Mouse (Mus musculus): ENCODE data around the gene Lrrc75a. TPM values are rescaled to one million over a fixed set of nuclear protein-coding genes. Genes with fewer than 3 reads are reported as not detected.

Gene Lrrc75a
- polyA plus RNA-seq, 1 experiment from 2014 or later, result 20.6 TPM

GRCm38 (mm10) chr11:62565747-62566146 lies 82.6 kb downstream of the Lrrc75a start:
- 71% methylated on average over 7 of the region's 7 CpGs for WGBS

GRCm38 (mm10) chr11:62563590-62563989 lies 84.7 kb downstream of the Lrrc75a start:
- WGBS, result 83% methylated on average over 2 of the region's 2 CpGs
- Histone ChIP-seq H3K4me3 (ENCODE audit: low read depth, low read length) (no peak overlapping the region), H3K27me3 (ENCODE audit: control insufficient read depth, insufficient read depth, low read length) (no peaks in the 10 kb centered on the region), H3K9ac (ENCODE audit: low read length) (no peak overlapping the region), H3K9me3 (ENCODE audit: control insufficient read depth, low read length) (no peaks in the 10 kb centered on the region), H3K36me3 (ENCODE audit: control insufficient read depth, insufficient read depth, low read length) (no peaks in the 10 kb centered on the region), H3K27ac (replicated peaks; ENCODE audit: low read depth, low read length) (no peak overlapping the region), H3K4me1 (ENCODE audit: control insufficient read depth, insufficient read depth, low read length) (no peaks in the 10 kb centered on the region), H3K4me2 (ENCODE audit: low read depth, severe bottlenecking) (no peak overlapping the region)
- ATAC-seq (ENCODE audit: insufficient number of reproducible peaks, low FRiP score, low TSS enrichment, low read depth), result no peak
- no peak for DNase-seq (ENCODE audit: low spot score)

More at GRCm38 (mm10) chr11:62565747-62566146, 82.6 kb downstream of the Lrrc75a start:
- DNase-seq (ENCODE audit: low spot score) (no peak), ATAC-seq (ENCODE audit: insufficient number of reproducible peaks, low FRiP score, low TSS enrichment, low read depth) (no peak)
- H3K9ac ChIP-seq (ENCODE audit: low read length), result no peak overlapping the region
- no peaks in the 10 kb centered on the region for H3K27me3 ChIP-seq (ENCODE audit: control insufficient read depth, insufficient read depth, low read length)
- no peak overlapping the region for H3K4me2 ChIP-seq (ENCODE audit: low read depth, severe bottlenecking)
- no peak overlapping the region for H3K27ac ChIP-seq (replicated peaks; ENCODE audit: low read depth, low read length)
- no peak overlapping the region for H3K4me3 ChIP-seq (ENCODE audit: low read depth, low read length)
- no peaks in the 10 kb centered on the region for H3K4me1 ChIP-seq (ENCODE audit: control insufficient read depth, insufficient read depth, low read length)
- H3K9me3 ChIP-seq (ENCODE audit: control insufficient read depth, low read length), result no peaks in the 10 kb centered on the region
- H3K36me3 ChIP-seq (ENCODE audit: control insufficient read depth, insufficient read depth, low read length), result no peaks in the 10 kb centered on the region

- Histone ChIP-seq H3K4me3 (ENCODE audit: low read depth, low read length) (peak overlapping the region; percentile 14; the same call in 1 of the 2 replicates), H3K9ac (ENCODE audit: low read length) (peak overlapping the region; percentile 27; the same call in 1 of the 2 replicates), H3K27me3 (ENCODE audit: control insufficient read depth, insufficient read depth, low read length) (no peaks in the 10 kb centered on the region), H3K4me1 (ENCODE audit: control insufficient read depth, insufficient read depth, low read length) (no peaks in the 10 kb centered on the region), H3K9me3 (ENCODE audit: control insufficient read depth, low read length) (no peaks in the 10 kb centered on the region), H3K4me2 (ENCODE audit: low read depth, severe bottlenecking) (peak overlapping the region; percentile 45), H3K36me3 (ENCODE audit: control insufficient read depth, insufficient read depth, low read length) (no peaks in the 10 kb centered on the region), H3K27ac (replicated peaks; ENCODE audit: low read depth, low read length) (no peak overlapping the region)
- ATAC-seq (ENCODE audit: insufficient number of reproducible peaks, low FRiP score, low TSS enrichment, low read depth), result no peak
- 34% methylated on average over 43 of the region's 43 CpGs for WGBS
- DNase-seq (ENCODE audit: low spot score), result peak; percentile 45
Observed at GRCm38 (mm10) chr11:62560463-62561016, 87.8 kb downstream of the Lrrc75a start.

- Histone ChIP-seq H3K36me3 (ENCODE audit: control insufficient read depth, insufficient read depth, low read length) (peaks cover 9% of the 10 kb centered on the region; the same call in 1 of the 2 replicates), H3K27me3 (ENCODE audit: control insufficient read depth, insufficient read depth, low read length) (no peaks in the 10 kb centered on the region), H3K9ac (ENCODE audit: low read length) (no peak overlapping the region), H3K27ac (replicated peaks; ENCODE audit: low read depth, low read length) (no peak overlapping the region), H3K9me3 (ENCODE audit: control insufficient read depth, low read length) (no peaks in the 10 kb centered on the region), H3K4me2 (ENCODE audit: low read depth, severe bottlenecking) (no peak overlapping the region), H3K4me1 (ENCODE audit: control insufficient read depth, insufficient read depth, low read length) (peaks cover 6% of the 10 kb centered on the region), H3K4me3 (ENCODE audit: low read depth, low read length) (no peak overlapping the region)
- WGBS, result 55% methylated on average over 6 of the region's 6 CpGs
- no peak for ATAC-seq (ENCODE audit: insufficient number of reproducible peaks, low FRiP score, low TSS enrichment, low read depth)
- no peak for DNase-seq (ENCODE audit: low spot score)
Observed at GRCm38 (mm10) chr11:62558961-62559646, 89.2 kb downstream of the Lrrc75a start.

- DNase-seq (ENCODE audit: low spot score), result no peak
- WGBS, result 69% methylated on average over 2 of the region's 2 CpGs
- no peak overlapping the region for H3K27ac ChIP-seq (replicated peaks; ENCODE audit: low read depth, low read length)
- peaks cover 10% of the 10 kb centered on the region for H3K4me1 ChIP-seq (ENCODE audit: control insufficient read depth, insufficient read depth, low read length)
- H3K9ac ChIP-seq (ENCODE audit: low read length), result no peak overlapping the region
- H3K9me3 ChIP-seq (ENCODE audit: control insufficient read depth, low read length), result no peaks in the 10 kb centered on the region
- H3K36me3 ChIP-seq (ENCODE audit: control insufficient read depth, insufficient read depth, low read length), result peaks cover 11% of the 10 kb centered on the region; the same call in 1 of the 2 replicates
- H3K4me2 ChIP-seq (ENCODE audit: low read depth, severe bottlenecking), result no peak overlapping the region
- H3K27me3 ChIP-seq (ENCODE audit: control insufficient read depth, insufficient read depth, low read length), result no peaks in the 10 kb centered on the region
- H3K4me3 ChIP-seq (ENCODE audit: low read depth, low read length), result no peak overlapping the region
- no peak for ATAC-seq (ENCODE audit: insufficient number of reproducible peaks, low FRiP score, low TSS enrichment, low read depth)
Observed at GRCm38 (mm10) chr11:62558152-62558551, 90.2 kb downstream of the Lrrc75a start.

- ATAC-seq (ENCODE audit: insufficient number of reproducible peaks, low FRiP score, low TSS enrichment, low read depth), result no peak
- Histone ChIP-seq H3K9ac (ENCODE audit: low read length) (no peak overlapping the region), H3K4me2 (ENCODE audit: low read depth, severe bottlenecking) (no peak overlapping the region), H3K9me3 (ENCODE audit: control insufficient read depth, low read length) (no peaks in the 10 kb centered on the region), H3K27ac (replicated peaks; ENCODE audit: low read depth, low read length) (no peak overlapping the region), H3K27me3 (ENCODE audit: control insufficient read depth, insufficient read depth, low read length) (no peaks in the 10 kb centered on the region), H3K4me3 (ENCODE audit: low read depth, low read length) (no peak overlapping the region), H3K4me1 (ENCODE audit: control insufficient read depth, insufficient read depth, low read length) (peaks cover 10% of the 10 kb centered on the region), H3K36me3 (ENCODE audit: control insufficient read depth, insufficient read depth, low read length) (peaks cover 11% of the 10 kb centered on the region; the same call in 1 of the 2 replicates)
- WGBS, result 71% methylated on average over 5 of the region's 5 CpGs
- DNase-seq (ENCODE audit: low spot score), result no peak
Observed at GRCm38 (mm10) chr11:62557205-62557604, 91.1 kb downstream of the Lrrc75a start.

GRCm38 (mm10) chr11:62555896-62556412 lies 92.4 kb downstream of the Lrrc75a start:
- DNase-seq (ENCODE audit: low spot score) (no peak), ATAC-seq (ENCODE audit: insufficient number of reproducible peaks, low FRiP score, low TSS enrichment, low read depth) (no peak)
- H3K27me3 ChIP-seq (ENCODE audit: control insufficient read depth, insufficient read depth, low read length), result no peaks in the 10 kb centered on the region
- no peak overlapping the region for H3K27ac ChIP-seq (replicated peaks; ENCODE audit: low read depth, low read length)
- H3K4me1 ChIP-seq (ENCODE audit: control insufficient read depth, insufficient read depth, low read length), result peaks cover 10% of the 10 kb centered on the region
- no peak overlapping the region for H3K9ac ChIP-seq (ENCODE audit: low read length)
- H3K9me3 ChIP-seq (ENCODE audit: control insufficient read depth, low read length), result no peaks in the 10 kb centered on the region
- H3K4me3 ChIP-seq (ENCODE audit: low read depth, low read length), result no peak overlapping the region
- peaks cover 11% of the 10 kb centered on the region; the same call in 1 of the 2 replicates for H3K36me3 ChIP-seq (ENCODE audit: control insufficient read depth, insufficient read depth, low read length)
- H3K4me2 ChIP-seq (ENCODE audit: low read depth, severe bottlenecking), result no peak overlapping the region

GRCm38 (mm10) chr11:62554934-62555517 lies 93.3 kb downstream of the Lrrc75a start:
- DNase-seq (ENCODE audit: low spot score) (no peak), ATAC-seq (ENCODE audit: insufficient number of reproducible peaks, low FRiP score, low TSS enrichment, low read depth) (no peak)
- no peaks in the 10 kb centered on the region for H3K9me3 ChIP-seq (ENCODE audit: control insufficient read depth, low read length)
- no peak overlapping the region for H3K27ac ChIP-seq (replicated peaks; ENCODE audit: low read depth, low read length)
- no peak overlapping the region for H3K9ac ChIP-seq (ENCODE audit: low read length)
- no peaks in the 10 kb centered on the region for H3K27me3 ChIP-seq (ENCODE audit: control insufficient read depth, insufficient read depth, low read length)
- peaks cover 10% of the 10 kb centered on the region for H3K4me1 ChIP-seq (ENCODE audit: control insufficient read depth, insufficient read depth, low read length)
- peak overlapping the region; percentile 6; the same call in 1 of the 2 replicates for H3K4me3 ChIP-seq (ENCODE audit: low read depth, low read length)
- peaks cover 11% of the 10 kb centered on the region; the same call in 1 of the 2 replicates for H3K36me3 ChIP-seq (ENCODE audit: control insufficient read depth, insufficient read depth, low read length)
- peak overlapping the region; percentile 70; the same call in 1 of the 2 replicates for H3K4me2 ChIP-seq (ENCODE audit: low read depth, severe bottlenecking)
